Mouse (Mus musculus) T-helper 2 cell (primary cell): Measurements from ENCODE around the gene 2210011C24Rik.
"Not testable (repeated sequence)": the region's sequence is repeated elsewhere in the genome, so short reads cannot be mapped to it uniquely, and the experiment has no call there.

ENCODE experiments used
- in situ Hi-C: fragments of 300-600 bp; cut with MboI, MseI; formaldehyde crosslinking; loops from one replicate; pipeline ENCODE4 v1.15.1; 2025; ENCODE audit warnings: high pct_unique_total_duplicates

The 2210011C24Rik gene

GRCm38 (mm10) chr8:83995973-83996372 is 16.0 kb downstream of the 2210011C24Rik start:
- in situ Hi-C loops: no loop called here

DNA sequence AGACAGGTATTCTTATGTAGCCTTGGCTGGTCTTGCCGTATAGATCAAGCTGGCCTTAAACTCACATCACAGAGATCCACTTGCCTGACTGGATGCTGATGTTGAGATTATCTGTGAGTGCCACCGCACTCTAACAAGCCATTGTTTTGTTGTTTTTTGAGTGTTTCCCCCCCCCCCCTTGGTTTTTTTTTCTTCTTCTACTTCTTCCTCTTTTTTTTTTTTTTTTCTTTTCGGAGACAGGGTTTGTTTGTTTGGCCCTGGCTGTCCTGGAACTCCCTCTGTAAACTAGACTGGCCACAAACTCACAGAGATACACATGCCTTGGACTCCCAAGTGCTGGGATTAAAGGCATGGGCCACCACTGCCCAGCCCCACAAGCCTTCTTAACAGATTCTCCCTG is 17.9 kb downstream of the 2210011C24Rik start:
- in situ Hi-C loops: no loop called here

DNA sequence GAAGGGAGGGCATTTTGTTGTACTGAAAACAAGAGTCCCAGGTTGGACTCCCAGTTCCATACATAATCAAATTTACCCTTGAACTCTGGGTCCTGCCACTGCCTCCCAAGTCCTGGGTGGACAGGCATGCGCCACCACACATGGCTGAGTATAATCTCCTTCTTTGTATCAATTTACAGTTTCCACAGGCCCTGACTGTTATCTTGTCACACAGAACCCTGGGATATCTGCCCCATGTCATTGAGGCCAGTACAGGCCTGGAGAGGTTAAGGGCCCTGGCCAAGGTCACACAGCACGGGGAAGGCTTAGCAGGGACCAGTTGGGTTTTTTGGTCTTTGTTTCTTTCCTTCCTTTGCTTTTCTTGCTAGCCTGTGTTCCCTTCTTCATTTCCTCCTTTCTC is 19.5 kb downstream of the 2210011C24Rik start:
- in situ Hi-C loops: no loop called here

GRCm38 (mm10) chr8:83990170-83990569 is 21.8 kb downstream of the 2210011C24Rik start:
- in situ Hi-C loops: no loop called here

GRCm38 (mm10) chr8:83989243-83989642 is 22.7 kb downstream of the 2210011C24Rik start:
- in situ Hi-C loops: no loop called here

GRCm38 (mm10) chr8:83983222-83983621 is 28.7 kb downstream of the 2210011C24Rik start:
- in situ Hi-C loops: not testable (repeated sequence)

DNA sequence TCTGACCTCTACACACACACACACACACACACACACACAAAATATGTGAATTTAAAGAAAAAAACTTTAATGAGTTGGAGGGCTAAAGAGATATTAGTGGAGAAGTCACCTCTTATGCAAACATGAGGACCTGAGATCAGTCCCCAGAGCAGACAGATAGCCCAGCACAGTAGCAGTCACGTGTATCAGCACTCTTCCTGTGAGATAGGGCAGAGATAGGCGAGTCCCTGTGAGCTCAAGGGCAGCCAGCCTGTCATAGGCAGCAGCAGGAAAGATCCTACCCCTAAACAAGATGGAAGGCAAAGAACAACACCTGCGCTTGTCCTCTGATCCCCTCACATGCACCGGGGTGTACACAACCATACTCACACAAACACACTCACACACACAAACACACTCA is 29.5 kb downstream of the 2210011C24Rik start:
- in situ Hi-C loops: no loop called here

- in situ Hi-C loops: no loop called here
Observed at GRCm38 (mm10) chr8:83981533-83981932, 30.4 kb downstream of the 2210011C24Rik start.

DNA sequence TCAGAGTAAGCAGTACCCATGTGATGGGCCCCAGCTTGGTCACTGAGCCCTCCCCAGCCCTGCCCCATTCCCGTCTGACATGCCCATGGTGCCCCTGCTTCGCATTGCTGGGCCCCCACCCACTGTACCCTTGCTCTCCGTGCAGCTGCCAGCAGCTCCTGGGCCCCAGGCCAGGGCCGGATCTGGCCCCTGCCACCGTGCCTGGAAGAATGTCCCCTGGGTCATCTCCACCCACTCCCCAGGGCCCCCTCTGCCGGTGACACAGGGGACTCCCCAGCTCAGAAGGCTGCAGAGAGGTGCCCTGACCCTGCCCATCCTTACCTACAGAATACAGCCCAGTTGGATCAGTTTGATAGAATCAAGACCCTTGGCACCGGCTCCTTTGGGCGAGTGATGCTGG is 31.1 kb downstream of the 2210011C24Rik start:
- in situ Hi-C loops: no loop called here

- in situ Hi-C loops: no loop called here
Observed at GRCm38 (mm10) chr8:83980250-83980649, 31.7 kb downstream of the 2210011C24Rik start.

GRCm38 (mm10) chr8:83978200-83978599 is 33.8 kb downstream of the 2210011C24Rik start:
- in situ Hi-C loops: no loop called here

DNA sequence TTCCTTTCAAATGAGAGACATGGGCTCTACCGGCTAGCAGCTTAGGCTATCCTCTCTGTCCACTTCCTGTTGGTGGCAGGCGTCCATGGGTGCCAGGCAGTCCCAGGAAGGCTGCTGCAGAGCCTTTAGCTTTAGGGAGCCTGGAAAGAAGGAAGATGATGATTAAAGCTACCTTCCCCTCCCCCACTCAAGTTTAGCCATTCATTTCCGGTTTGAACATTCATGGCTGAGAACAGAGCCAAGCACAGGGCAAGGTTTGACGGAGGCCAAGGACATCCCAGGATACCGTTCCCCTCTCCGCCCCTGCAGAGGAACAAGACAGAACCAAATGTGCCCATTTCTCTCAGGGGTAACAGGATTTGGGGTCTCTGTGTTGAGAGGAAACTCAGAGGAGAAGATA is 34.3 kb downstream of the 2210011C24Rik start:
- in situ Hi-C loops: no loop called here

DNA sequence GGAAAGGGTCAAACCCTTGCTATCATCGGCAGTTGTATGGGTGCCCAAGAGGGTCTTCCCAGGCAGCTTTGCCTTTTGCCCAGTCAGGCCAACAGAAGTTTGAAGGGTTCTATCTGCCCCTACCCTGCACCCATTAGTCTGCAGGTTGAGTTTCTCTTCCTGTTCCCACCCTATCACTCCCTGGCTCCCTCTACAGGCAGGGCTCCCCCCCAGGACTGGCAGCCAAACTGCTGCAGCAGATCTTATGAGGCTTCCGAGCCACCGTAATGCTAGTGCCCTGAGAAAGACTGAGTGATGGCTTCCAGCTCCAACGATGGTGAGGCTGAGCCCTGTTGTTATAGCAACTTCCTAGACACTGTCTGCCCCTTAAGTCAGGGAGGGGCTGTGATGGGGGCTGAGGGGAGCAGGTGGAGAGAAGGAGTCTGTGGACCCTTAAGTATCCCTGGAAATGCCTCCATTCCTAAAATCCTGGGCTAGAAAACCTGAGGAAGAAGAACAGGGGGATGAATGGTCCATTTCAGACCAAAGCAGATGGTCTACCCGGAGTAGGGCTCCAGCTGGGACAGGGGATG is 35.1 kb downstream of the 2210011C24Rik start:
- in situ Hi-C loops: no loop called here

- in situ Hi-C loops: no loop called here
Observed at GRCm38 (mm10) chr8:83976101-83976630, 35.8 kb downstream of the 2210011C24Rik start.

- in situ Hi-C loops: no loop called here
Observed at GRCm38 (mm10) chr8:83974521-83974920, 37.5 kb downstream of the 2210011C24Rik start.

- in situ Hi-C loops: no loop called here
Observed at GRCm38 (mm10) chr8:83973161-83974031, 38.6 kb downstream of the 2210011C24Rik start.

GRCm38 (mm10) chr8:83972150-83973120 is 39.5 kb downstream of the 2210011C24Rik start, which contains the start of gene Prkaca:
Prkaca (plus strand) TSS chr8:83972993.
- in situ Hi-C loops: no loop called here

GRCm38 (mm10) chr8:83971661-83972060 is 40.3 kb downstream of the 2210011C24Rik start:
- in situ Hi-C loops: no loop called here

DNA sequence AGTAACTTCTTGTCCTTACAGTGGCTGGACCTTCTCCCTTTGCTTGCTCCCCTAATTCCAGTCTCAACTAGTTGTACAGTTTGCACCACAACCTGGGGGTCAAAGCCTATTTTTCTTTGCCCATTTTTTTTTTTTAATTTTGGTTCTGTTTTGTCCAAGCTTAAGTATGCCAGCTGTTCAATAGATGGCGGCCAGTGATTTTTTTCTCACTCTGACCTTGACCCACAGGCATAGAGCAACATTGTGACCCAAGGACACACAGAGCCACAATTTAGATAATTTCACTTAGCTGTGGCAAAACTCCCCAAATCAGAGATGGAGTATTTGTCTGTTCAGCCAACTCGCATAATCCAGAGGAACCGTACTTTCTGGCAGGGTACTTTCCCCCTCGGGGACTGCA is 40.9 kb downstream of the 2210011C24Rik start:
- in situ Hi-C loops: no loop called here

- in situ Hi-C loops: no loop called here
Observed at GRCm38 (mm10) chr8:83967701-83968100, 44.3 kb downstream of the 2210011C24Rik start.

DNA sequence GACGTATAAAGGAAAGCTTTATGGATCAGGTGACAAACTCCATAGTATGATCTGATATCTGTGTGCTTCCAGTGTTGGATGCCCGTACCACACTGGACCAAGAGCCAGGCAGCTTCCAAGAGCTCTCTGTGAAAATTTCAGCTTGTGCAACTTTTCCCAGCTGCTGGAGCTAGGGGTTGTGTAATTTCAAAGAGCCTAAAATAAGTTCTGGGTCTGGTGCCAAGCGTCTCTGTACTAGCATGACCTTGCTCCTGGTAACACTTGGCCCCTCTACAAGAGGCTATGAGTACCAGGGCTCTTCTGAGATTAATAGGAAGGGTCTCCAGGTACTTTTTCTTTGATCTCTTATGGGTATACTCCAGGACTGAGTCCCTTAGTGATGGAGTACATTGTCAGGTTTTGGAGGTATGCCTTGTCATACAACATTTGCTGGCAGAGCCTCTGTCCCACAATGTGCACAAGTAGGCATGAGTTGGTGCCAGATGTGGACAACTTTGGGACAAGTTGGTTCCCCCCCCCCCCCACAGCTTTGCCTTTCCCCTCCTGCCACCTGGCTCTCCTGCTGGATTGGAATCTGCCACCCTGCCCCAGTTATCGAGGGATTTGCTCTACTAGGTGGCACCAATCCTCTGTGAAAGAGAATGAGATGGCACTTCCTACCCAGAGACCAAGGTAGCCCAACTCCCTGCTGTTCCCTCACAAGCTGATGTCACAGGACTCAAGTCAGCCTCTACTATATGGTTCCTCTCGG is 47.8 kb downstream of the 2210011C24Rik start:
- in situ Hi-C loops: no loop called here
